Mouse (Mus musculus) C2C12 (cell line): Measurements from ENCODE around the gene Ptms.

ENCODE experiments used
- CTCF ChIP-seq: IDR thresholded peaks from one replicate; pipeline ENCODE4 v1.5.1; 2011; ENCODE audit not compliant: control insufficient read depth, insufficient read depth, insufficient read length
- FOSL1 ChIP-seq: IDR thresholded peaks from one replicate; pipeline ENCODE4 v1.8.0; 2011; ENCODE audit warnings: mild to moderate bottlenecking, low read length; ENCODE audit not compliant: poor library complexity, insufficient read depth, severe bottlenecking
- MAX ChIP-seq: IDR thresholded peaks from one replicate; pipeline ENCODE4 v1.6.1; 2011; ENCODE audit warnings: mild to moderate bottlenecking, control low read depth
- MYOG ChIP-seq: IDR thresholded peaks from one replicate; pipeline ENCODE4 v1.6.1; 2011; ENCODE audit not compliant: control insufficient read depth, insufficient read length; ENCODE audit errors: extremely low read depth

DNA sequence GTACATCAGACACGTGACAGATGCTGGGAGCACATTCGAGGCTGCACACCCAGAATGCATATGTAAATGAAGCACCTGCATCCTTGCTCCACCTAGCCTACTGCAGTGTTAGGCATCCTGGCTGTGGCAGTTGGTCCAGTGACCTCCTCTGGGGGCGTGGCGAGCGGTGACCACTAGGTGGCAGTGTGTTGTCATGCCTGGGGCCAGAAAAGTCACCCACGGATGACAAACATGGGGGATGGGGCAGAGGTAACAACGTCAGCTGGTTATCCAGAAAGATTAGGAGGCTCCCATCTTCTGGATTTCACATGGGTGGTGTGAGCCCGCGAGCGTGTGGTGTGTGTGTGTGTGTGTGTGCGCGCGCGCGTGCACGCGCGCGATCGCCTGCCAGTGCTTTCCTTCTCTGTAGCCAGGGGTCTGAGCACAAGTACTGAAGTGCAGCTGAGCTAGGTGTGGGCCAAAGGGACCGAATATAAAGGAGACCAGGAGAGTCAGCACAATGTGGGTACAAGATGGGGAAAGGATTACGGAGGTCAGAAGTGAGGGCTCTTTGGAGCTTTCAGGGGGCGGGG is 16.2 kb downstream of the Ptms start:
- peak; percentile 98 for TF ChIP-seq CTCF
- TF ChIP-seq MYOG = no peak
- TF ChIP-seq FOSL1 = no peak
- TF ChIP-seq MAX = no peak
